Mouse (Mus musculus): ENCODE measurements around the gene Mrpl16.

DNA sequence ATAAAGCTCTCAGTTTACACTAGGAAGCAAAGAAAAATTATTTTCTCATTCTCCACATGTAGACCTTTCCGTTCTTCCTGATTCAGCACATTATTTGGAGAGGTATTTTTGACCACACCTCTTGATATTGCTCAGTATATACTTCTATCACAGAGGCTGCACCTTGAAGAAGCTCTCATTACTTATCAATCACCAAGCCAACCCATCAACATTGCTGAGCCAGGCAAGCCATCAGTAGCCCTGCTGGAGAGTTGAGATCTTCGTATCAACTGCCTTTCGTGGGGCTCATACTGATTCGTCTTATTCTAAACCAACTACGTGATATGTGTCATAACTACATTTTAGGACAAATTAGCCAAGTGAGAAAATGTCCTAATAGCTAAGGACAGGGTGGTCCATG, 42.9 kb upstream of the Mrpl16 start:
- TF ChIP-seq EP300 (optimal IDR thresholded peaks at IDR 0.05) (no peak), CTCF (IDR thresholded peaks at IDR 0.05; ENCODE audit: low read depth) (no peak)

Data from stomach, postnatal 0 days (tissue).